Comparison of ENCODE assay signal across 27 mouse cellular contexts in genomic region chr2:105251978-105252377, GRCm38 (mm10). TPM values are rescaled to one million over a fixed set of nuclear protein-coding genes. Genes with fewer than 3 reads are reported as not detected.
DNase-seq lines count a peak whose midpoint lies in the region; ATAC-seq and TF ChIP-seq lines count a peak whose summit lies in the region.
"Had no signal": no experiment of that assay in that cellular context is flagged by ENCODE, and none has a peak within 500 bp of the region (broad histone marks: within the 10 kb centered on the region; RNA-seq: fewer than 3 reads in every experiment).

No protein-coding gene starts in this region.

- H3K9ac ChIP-seq in MEL (ENCODE audit: control insufficient read depth, low read depth, low read length, poor library complexity, severe bottlenecking): no peak overlapping the region
- H3K9ac ChIP-seq in intestine, postnatal 0 days (ENCODE audit: low read depth, low read length): no peak overlapping the region
- H3K9ac ChIP-seq: lung, embryonic 15.5 days; neural tube, embryonic 12.5 days had no signal

- DNase-seq in heart, adult 9 months (ENCODE audit: low spot score in 2 of 2): peak; percentile 11 to 28
- DNase-seq in heart, postnatal 25 days (ENCODE audit: low spot score): no peak
- DNase-seq in 416B (ENCODE audit: low read depth): peak; percentile 2
- DNase-seq in MEL (ENCODE audit: low read depth, low spot score): peak; percentile 35
- no peak for DNase-seq in natural killer cell, adult 2 months (ENCODE audit: low spot score in 2 of 2)
- no peak for DNase-seq in frontal cortex, postnatal 10 days (ENCODE audit: low spot score in 2 of 2)
- DNase-seq: adrenal gland, postnatal 14 days; cerebellum, adult 18-20 months; cerebellum, postnatal 36 days; gastrocnemius, adult 2 months; heart, postnatal 4 days; kidney, adult 11 months; kidney, postnatal 25 days; left cerebral cortex, postnatal 4 days; lung, postnatal 4 days; thymus, postnatal 36 days had no signal

- H3K4me3 ChIP-seq in MEL (ENCODE audit: control insufficient read depth in 1 of 2, insufficient read depth in 1 of 2, low read depth in 2 of 2, low read length in 2 of 2): no peak overlapping the region
- H3K4me3 ChIP-seq in intestine, postnatal 0 days (ENCODE audit: low read depth, low read length): no peak overlapping the region
- H3K4me3 ChIP-seq: embryonic facial prominence, embryonic 10.5 days; gastrocnemius, adult 2 months; lung, embryonic 15.5 days; neural tube, embryonic 12.5 days had no signal

- intact Hi-C loops in heart, postnatal 25 days (cut with DNase I): no loop called here

- H3K4me2 ChIP-seq in intestine, postnatal 0 days (replicated peaks; ENCODE audit: low read depth): no peak overlapping the region
- H3K4me2 ChIP-seq: liver, embryonic 11.5 days; lung, embryonic 15.5 days; midbrain, embryonic 11.5 days; neural tube, embryonic 12.5 days had no signal

- peak; percentile 48; the same call in 1 of the 2 replicates for ATAC-seq in granulocyte monocyte progenitor cell, adult 5-6 weeks (replicated peaks; ENCODE audit: poor library complexity, severe bottlenecking)
- no peak for ATAC-seq in intestine, postnatal 0 days
- ATAC-seq: hindbrain, embryonic 16.5 days had no signal

- TF ChIP-seq POLR2A in MEL (IDR thresholded peaks at IDR 0.05; ENCODE audit: control insufficient read depth in 1 of 2, insufficient read depth in 1 of 2, low read depth in 1 of 2, low read length in 2 of 2, poor library complexity in 1 of 2): no peak

- H3K27me3 ChIP-seq in MEL (ENCODE audit: control insufficient read depth in 1 of 2, insufficient read depth in 2 of 2, low read length in 2 of 2): no peaks in the 10 kb centered on the region
- no peaks in the 10 kb centered on the region for H3K27me3 ChIP-seq in intestine, postnatal 0 days (replicated peaks; ENCODE audit: control insufficient read depth, insufficient read depth, low read length)
- H3K27me3 ChIP-seq: lung, embryonic 15.5 days had no signal

- H3K9me3 ChIP-seq in MEL (replicated peaks; ENCODE audit: insufficient read depth, low read length): no peaks in the 10 kb centered on the region
- no peaks in the 10 kb centered on the region for H3K9me3 ChIP-seq in intestine, postnatal 0 days (ENCODE audit: control insufficient read depth)
- H3K9me3 ChIP-seq: embryonic facial prominence, embryonic 10.5 days; lung, embryonic 15.5 days; neural tube, embryonic 12.5 days had no signal

- no peak for TF ChIP-seq CTCF in MEL (IDR thresholded peaks at IDR 0.05 in 2 of 3, conservative IDR thresholded peaks at IDR 0.05 in 1 of 3; ENCODE audit: control insufficient read depth in 1 of 3, insufficient read depth in 1 of 3, low read depth in 2 of 3, low read length in 3 of 3, poor library complexity in 1 of 3, severe bottlenecking in 1 of 3)
- TF ChIP-seq CTCF in intestine, postnatal 0 days (IDR thresholded peaks at IDR 0.05; ENCODE audit: low read depth): no peak

- no peaks in the 10 kb centered on the region for H3K79me2 ChIP-seq in MEL (ENCODE audit: control insufficient read depth, insufficient read depth, low read length, poor library complexity)

- 69% methylated on average over 3 of the region's 3 CpGs for WGBS in intestine, postnatal 0 days

- TF ChIP-seq RAD21 in MEL (IDR thresholded peaks at IDR 0.05; ENCODE audit: low read depth, low read length): no peak

- peaks cover 0 to 20% of the 10 kb centered on the region in 2 experiments; a peak in 2 of 4 replicates for H3K36me3 ChIP-seq in MEL (ENCODE audit: control insufficient read depth in 1 of 2, insufficient read depth in 2 of 2, low read length in 2 of 2)
- no peaks in the 10 kb centered on the region for H3K36me3 ChIP-seq in intestine, postnatal 0 days (ENCODE audit: control insufficient read depth, insufficient read depth)
- H3K36me3 ChIP-seq: embryonic facial prominence, embryonic 10.5 days; lung, embryonic 15.5 days; neural tube, embryonic 12.5 days had no signal

- H3K4me1 ChIP-seq in MEL (ENCODE audit: control insufficient read depth in 1 of 2, insufficient read depth in 2 of 2, low read length in 2 of 2): peaks cover 21 to 22% of the 10 kb centered on the region in 2 experiments
- no peaks in the 10 kb centered on the region for H3K4me1 ChIP-seq in intestine, postnatal 0 days (replicated peaks; ENCODE audit: control insufficient read depth, insufficient read depth, low read length)
- H3K4me1 ChIP-seq: embryonic facial prominence, embryonic 10.5 days; lung, embryonic 15.5 days; neural tube, embryonic 12.5 days had no signal

- TF ChIP-seq EP300 in MEL (IDR thresholded peaks at IDR 0.05; ENCODE audit: low read depth in 1 of 2, low read length in 2 of 2): peak; percentile 72 to 84

- H3K27ac ChIP-seq in MEL (ENCODE audit: control insufficient read depth, low read depth, low read length): no peak overlapping the region
- no peak overlapping the region for H3K27ac ChIP-seq in intestine, postnatal 0 days (ENCODE audit: low read depth, low read length)
- H3K27ac ChIP-seq: embryonic facial prominence, embryonic 10.5 days; gastrocnemius, adult 2 months; lung, embryonic 15.5 days; neural tube, embryonic 12.5 days had no signal

TF ChIP-seq in MEL, 35 proteins besides CTCF, POLR2A, EP300 and RAD21:
- no peak for TF ChIP-seq ZKSCAN1 (IDR thresholded peaks at IDR 0.05; ENCODE audit: low read depth, low read length)
- TF ChIP-seq USF2 (IDR thresholded peaks at IDR 0.05; ENCODE audit: borderline replicate concordance in 1 of 2, insufficient read depth in 1 of 2, low read depth in 1 of 2, low read length in 2 of 2): no peak
- TF ChIP-seq UBTF (IDR thresholded peaks at IDR 0.05; ENCODE audit: borderline replicate concordance, insufficient read depth, low read depth, low read length): no peak
- TF ChIP-seq GABPA (IDR thresholded peaks at IDR 0.05; ENCODE audit: low read depth, low read length): no peak
- TF ChIP-seq RCOR1 (IDR thresholded peaks at IDR 0.05; ENCODE audit: low read depth, low read length): no peak
- no peak for TF ChIP-seq ELF1 (IDR thresholded peaks at IDR 0.05; ENCODE audit: low read depth, low read length)
- TF ChIP-seq GATA1 (IDR thresholded peaks at IDR 0.05; ENCODE audit: low read depth, low read length): peak; percentile 74
- no peak for TF ChIP-seq NELFE (IDR thresholded peaks at IDR 0.05; ENCODE audit: low read depth, low read length)
- TF ChIP-seq CHD1 (IDR thresholded peaks at IDR 0.05; ENCODE audit: low read depth, low read length): no peak
- no peak for TF ChIP-seq CHD2 (IDR thresholded peaks at IDR 0.05; ENCODE audit: low read length)
- TF ChIP-seq MYC (IDR thresholded peaks at IDR 0.05; ENCODE audit: low read depth, low read length): no peak
- TF ChIP-seq ZC3H11A (IDR thresholded peaks at IDR 0.05; ENCODE audit: low read depth, low read length): no peak
- no peak for TF ChIP-seq HCFC1 (IDR thresholded peaks at IDR 0.05; ENCODE audit: low read depth, low read length)
- peak; percentile 55; the same call in 1 of the 2 replicates for TF ChIP-seq TCF12 (IDR thresholded peaks at IDR 0.05; ENCODE audit: low read depth, low read length)
- no peak for TF ChIP-seq MAZ (IDR thresholded peaks at IDR 0.05; ENCODE audit: low read depth, low read length)
- peak; percentile 38; the same call in 1 of the 2 replicates for TF ChIP-seq ETS1 (IDR thresholded peaks at IDR 0.05; ENCODE audit: low read depth, low read length)
- TF ChIP-seq KAT2A (conservative IDR thresholded peaks at IDR 0.05; ENCODE audit: low read depth, low read length): no peak
- no peak for TF ChIP-seq POLR2AphosphoS5 (IDR thresholded peaks at IDR 0.05; ENCODE audit: borderline replicate concordance, low read depth, low read length)

RNA-seq across cellular contexts. Expression of gene Them7, which starts 27.9 kb away (rescaled TPM):
- 1 to 10 TPM; 1.8 to 2.0 TPM for total RNA-seq in heart, postnatal 25 days (2021)
- not detected in 2 replicates for total RNA-seq in MEL (2012; rRNA removed)
- not detected for polyA plus RNA-seq in MEL (2012; ENCODE audit: insufficient read depth in 1 of 2, insufficient read length in 2 of 2, low read depth in 1 of 2, low replicate concordance in 2 of 2, missing spikeins in 1 of 2)
- 3.6 and 5.5 TPM in 2 replicates for total RNA-seq in granulocyte monocyte progenitor cell, adult 5-6 weeks (2014; fragmentation: Nextera tagmentation)
- 2.1 and 3.3 TPM in 2 replicates for total RNA-seq in granulocyte monocyte progenitor cell, adult 5-6 weeks (2017)
- polyA plus RNA-seq in intestine, postnatal 0 days (2015; fragmentation: Nextera tagmentation; extraction: Ambion mirVana): 0.26 and 0.55 TPM in 2 replicates
- total RNA-seq: layer of hippocampus, adult 8-10 months; left cerebral cortex, adult 18-20 months; left cerebral cortex, postnatal 4 days had no signal
- polyA plus RNA-seq: small intestine, adult 2 months had no signal

Comparison
In these comparisons a context has a peak if more than half of its experiments do, and no peak if none do; other contexts are left out.
1. DNase-seq: peak in heart, adult 9 months (2 of 2), 416B (single experiment) and MEL (single experiment); none in heart, postnatal 25 days (single experiment), natural killer cell, adult 2 months (0 of 2) and frontal cortex, postnatal 10 days (0 of 2).